Mouse (Mus musculus) heart, postnatal 0 days (tissue): ENCODE results near the gene Slc5a10. TPM values are rescaled to one million over a fixed set of nuclear protein-coding genes. Genes with fewer than 3 reads are reported as not detected.
"Not testable (repeated sequence)": the region's sequence is repeated elsewhere in the genome, so short reads cannot be mapped to it uniquely, and the experiment has no call there.

Experiments used
- ATAC-seq: fragments of 200-750 bp; cut with Nextera tagmentation; 2 replicates; pipeline ENCODE4 v1.8.0; 2017; ENCODE audit warnings: low read depth, moderate number of reproducible peaks, moderate library complexity; ENCODE audit not compliant: insufficient read depth
- DNase-seq: peaks from one replicate; pipeline ENCODE4 v3.0.0-alpha.2; 2016; ENCODE audit warnings: low spot score
- H3K27ac ChIP-seq: fragments of 300-500 bp; sonication (generic); 2 replicates; pipeline ENCODE4 v1.5.1; 2014; ENCODE audit warnings: low read depth, mild to moderate bottlenecking
- H3K27me3 ChIP-seq: fragments of 300-500 bp; sonication (generic); 2 replicates; pipeline ENCODE4 v1.6.1; 2014; ENCODE audit warnings: low read length, mixed read lengths; ENCODE audit not compliant: control insufficient read depth, insufficient read depth
- H3K36me3 ChIP-seq: fragments of 300-500 bp; sonication (generic); replicated peaks from 2 replicates; pipeline ENCODE4 v1.6.1; 2014; ENCODE audit warnings: low read length, mixed read lengths; ENCODE audit not compliant: control insufficient read depth, insufficient read depth
- H3K4me1 ChIP-seq: fragments of 300-500 bp; sonication (generic); 2 replicates; pipeline ENCODE4 v1.6.1; 2014; ENCODE audit warnings: antibody characterized with exemption; ENCODE audit not compliant: control insufficient read depth, insufficient read depth
- H3K4me2 ChIP-seq: fragments of 300-500 bp; sonication (generic); 2 replicates; pipeline ENCODE4 v1.6.1; 2014; ENCODE audit warnings: low read depth, mild to moderate bottlenecking, low read length, moderate library complexity
- H3K4me3 ChIP-seq: fragments of 300-500 bp; sonication (generic); 2 replicates; pipeline ENCODE4 v1.5.1; 2014; ENCODE audit warnings: low read depth, low read length
- H3K9ac ChIP-seq: fragments of 300-500 bp; sonication (generic); replicated peaks from 2 replicates; pipeline ENCODE4 v1.6.1; 2014; ENCODE audit warnings: low read depth, low read length, mixed read lengths
- H3K9me3 ChIP-seq: fragments of 300-500 bp; sonication (generic); replicated peaks from 2 replicates; pipeline ENCODE4 v1.6.1; 2016; ENCODE audit warnings: low read length; ENCODE audit not compliant: control insufficient read depth
- CTCF ChIP-seq: IDR thresholded peaks from 2 replicates; pipeline ENCODE4 v1.5.1; 2016; ENCODE audit warnings: antibody characterized with exemption, control low read depth, low read depth
- EP300 ChIP-seq: IDR thresholded peaks from 2 replicates; pipeline ENCODE4 v1.6.1; 2016; ENCODE audit warnings: antibody characterized with exemption, low read depth
- WGBS: fragments of 180-500 bp; shearing (Covaris S2); extraction: QIAGEN DNeasy Blood & Tissue Kit; methylation state at CpG from one replicate; pipeline ENCODE4 v1.1.7; 2014; 5-methylcytosine and 5-hydroxymethylcytosine counted together
- polyA plus RNA-seq: library from polyadenylated mRNA; unstranded; fragments of >200 nt; fragmentation: Nextera tagmentation; extraction: Ambion mirVana; gene quantifications from 2 replicates; pipeline ENCODE4 v1.2.1, GENCODE M21; 2015
- total RNA-seq: library from RNA; depleted of rRNA; stranded (reverse); fragments of >200 nt; gene quantifications from 2 replicates; pipeline ENCODE4 v1.2.3, GENCODE M21; 2014; ENCODE audit warnings: low replicate concordance; rRNA removed

The Slc5a10 gene
- total and polyA plus RNA-seq, 2 experiments from 2014 or later: not detected

GRCm38 (mm10) chr11:61637856-61638255 is 82.8 kb downstream of the Slc5a10 start:
- Histone ChIP-seq H3K4me2 (no peak overlapping the region), H3K27ac (no peak overlapping the region), H3K4me1 (no peaks in the 10 kb centered on the region), H3K4me3 (no peak overlapping the region), H3K9ac (no peak overlapping the region), H3K27me3 (0 out of 2 replicates have a peak, but pooled peaks cover 3% of the 10 kb centered on the region), H3K9me3 (no peaks in the 10 kb centered on the region), H3K36me3 (no peaks in the 10 kb centered on the region)
- DNase-seq: no peak
- 69% methylated on average over 3 of the region's 3 CpGs for WGBS
- no peak for ATAC-seq
- no peak for TF ChIP-seq EP300
- no peak for TF ChIP-seq CTCF

DNA sequence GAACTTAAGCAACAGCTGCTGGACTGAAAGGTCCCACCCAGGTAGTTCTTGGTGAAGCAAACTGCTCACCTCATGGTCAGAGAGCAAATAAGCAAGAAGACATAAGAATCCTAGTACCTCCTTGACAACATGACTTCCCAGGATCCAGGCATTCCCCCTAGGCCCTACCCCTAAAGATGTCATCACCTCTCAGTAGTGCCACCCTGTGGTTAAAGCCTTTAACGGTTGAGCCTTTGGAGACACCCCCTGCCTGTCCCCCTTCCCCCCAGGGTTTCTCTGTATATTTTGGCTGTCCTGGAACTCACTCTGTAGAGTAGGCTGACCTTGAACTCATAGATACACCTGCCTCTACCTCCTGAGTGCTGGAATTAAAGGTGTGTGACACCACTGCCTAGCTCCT is 83.2 kb downstream of the Slc5a10 start:
- DNase-seq: no peak
- no peak overlapping the region for H3K4me3 ChIP-seq
- H3K9ac ChIP-seq: no peak overlapping the region
- no peak for ATAC-seq
- no peaks in the 10 kb centered on the region for H3K4me1 ChIP-seq
- no peaks in the 10 kb centered on the region for H3K36me3 ChIP-seq
- TF ChIP-seq CTCF: 0 out of 2 replicates have a peak, but pooled peaks have one; percentile 8
- no peak for TF ChIP-seq EP300
- H3K27ac ChIP-seq: no peak overlapping the region
- 39% methylated on average over 1 of the region's 1 CpGs for WGBS
- H3K27me3 ChIP-seq: 0 out of 2 replicates have a peak, but pooled peaks cover 3% of the 10 kb centered on the region
- no peak overlapping the region for H3K4me2 ChIP-seq
- H3K9me3 ChIP-seq: no peaks in the 10 kb centered on the region

- WGBS: 97% methylated on average over 3 of the region's 4 CpGs
- not testable (repeated sequence) for H3K9ac ChIP-seq, H3K4me3 ChIP-seq, DNase-seq, H3K27me3 ChIP-seq, H3K9me3 ChIP-seq, H3K4me1 ChIP-seq, H3K27ac ChIP-seq, H3K4me2 ChIP-seq, H3K36me3 ChIP-seq, ATAC-seq
Measured at GRCm38 (mm10) chr11:61636309-61636708, 84.3 kb downstream of the Slc5a10 start.

GRCm38 (mm10) chr11:61629621-61630020 is 91.0 kb downstream of the Slc5a10 start:
- 46% methylated on average over 3 of the region's 3 CpGs for WGBS
- DNase-seq (no peak), ATAC-seq (no peak)
- H3K4me3 ChIP-seq: no peak overlapping the region
- H3K9me3 ChIP-seq: no peaks in the 10 kb centered on the region
- no peak for TF ChIP-seq EP300
- TF ChIP-seq CTCF: peak; percentile 45
- H3K4me1 ChIP-seq: no peaks in the 10 kb centered on the region
- no peak overlapping the region for H3K4me2 ChIP-seq
- no peak overlapping the region for H3K9ac ChIP-seq
- H3K27me3 ChIP-seq: no peaks in the 10 kb centered on the region
- H3K36me3 ChIP-seq: no peaks in the 10 kb centered on the region
- no peak overlapping the region for H3K27ac ChIP-seq

- Histone ChIP-seq H3K9me3 (peaks cover 4% of the 10 kb centered on the region; the same call in 1 of the 2 replicates), H3K27ac (no peak overlapping the region), H3K4me3 (no peak overlapping the region), H3K9ac (no peak overlapping the region), H3K27me3 (no peaks in the 10 kb centered on the region), H3K4me1 (no peaks in the 10 kb centered on the region), H3K36me3 (no peaks in the 10 kb centered on the region), H3K4me2 (no peak overlapping the region)
- DNase-seq: no peak
- ATAC-seq: no peak
- 82% methylated on average over 1 of the region's 1 CpGs for WGBS
- TF ChIP-seq EP300 (no peak), CTCF (no peak)
Measured at GRCm38 (mm10) chr11:61626509-61626908, 94.1 kb downstream of the Slc5a10 start.

DNA sequence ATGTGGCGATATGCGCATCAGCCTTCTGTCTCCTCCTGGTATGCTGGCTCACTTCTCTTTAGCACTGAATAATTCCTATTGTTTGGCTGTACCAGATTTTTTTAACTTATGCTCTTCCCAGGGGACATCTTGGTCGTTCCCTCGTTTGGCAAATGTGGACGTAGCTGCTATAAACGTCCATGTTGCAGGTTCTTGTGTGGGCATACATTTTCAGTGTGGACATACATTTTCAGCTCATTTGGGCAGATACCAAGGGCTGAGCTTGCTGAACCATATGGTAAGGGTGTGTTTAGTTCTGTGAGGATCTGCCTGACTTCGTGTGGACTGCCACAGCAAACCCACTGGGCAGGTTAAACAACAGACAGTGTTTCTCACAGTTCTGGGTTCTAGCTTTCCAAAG is 95.5 kb downstream of the Slc5a10 start:
- no peaks in the 10 kb centered on the region; the same call in 1 of the 2 replicates for H3K4me1 ChIP-seq
- peaks cover 4% of the 10 kb centered on the region; the same call in 1 of the 2 replicates for H3K9me3 ChIP-seq
- H3K9ac ChIP-seq: no peak overlapping the region
- no peak overlapping the region for H3K4me2 ChIP-seq
- TF ChIP-seq EP300 (no peak), CTCF (no peak)
- no peaks in the 10 kb centered on the region for H3K27me3 ChIP-seq
- 72% methylated on average over 7 of the region's 7 CpGs for WGBS
- no peak for DNase-seq
- ATAC-seq: no peak
- no peak overlapping the region for H3K27ac ChIP-seq
- no peak overlapping the region for H3K4me3 ChIP-seq
- no peaks in the 10 kb centered on the region for H3K36me3 ChIP-seq

Other genes starting within 250 kb of the Slc5a10 start
- gene Mfap4, start 235.4 kb downstream of the Slc5a10 start, total RNA-seq: 34.1 and 54.5 TPM in 2 replicates
- 39.1 and 51.0 TPM in 2 replicates for gene Mfap4, start 235.4 kb downstream of the Slc5a10 start, polyA plus RNA-seq
- 19.7 and 33.5 TPM in 2 replicates for gene Mapk7, start 226.4 kb downstream of the Slc5a10 start, total RNA-seq
- 12.0 and 12.5 TPM in 2 replicates for gene Mapk7, start 226.4 kb downstream of the Slc5a10 start, polyA plus RNA-seq
- gene B9d1, start 215.7 kb downstream of the Slc5a10 start, total RNA-seq: 11.6 and 34.6 TPM in 2 replicates
- gene B9d1, start 215.7 kb downstream of the Slc5a10 start, polyA plus RNA-seq: 6.5 TPM in 2 replicates
- gene Epn2, start 141.1 kb downstream of the Slc5a10 start, total RNA-seq: 21.3 and 43.9 TPM in 2 replicates
- 16.3 and 19.3 TPM in 2 replicates for gene Epn2, start 141.1 kb downstream of the Slc5a10 start, polyA plus RNA-seq
- gene Grap, start 67.6 kb downstream of the Slc5a10 start, total RNA-seq: 4.3 and 10.1 TPM in 2 replicates
- gene Grap, start 67.6 kb downstream of the Slc5a10 start, polyA plus RNA-seq: 10.3 and 11.0 TPM in 2 replicates
- 0.62 and 2.6 TPM in 2 replicates for gene Fam83g, start 36.7 kb downstream of the Slc5a10 start, total RNA-seq
- gene Fam83g, start 36.7 kb downstream of the Slc5a10 start, polyA plus RNA-seq: 0.15 and 0.18 TPM in 2 replicates
- gene Prpsap2, start 41.3 kb upstream of the Slc5a10 start, total RNA-seq: 9.8 and 10.4 TPM in 2 replicates
- 9.8 and 11.0 TPM in 2 replicates for gene Prpsap2, start 41.3 kb upstream of the Slc5a10 start, polyA plus RNA-seq
- 33.8 and 41.0 TPM in 2 replicates for gene Ulk2, start 134.2 kb upstream of the Slc5a10 start, total RNA-seq
- gene Ulk2, start 134.2 kb upstream of the Slc5a10 start, polyA plus RNA-seq: 8.6 and 9.2 TPM in 2 replicates
- 8.7 and 25.7 TPM in 2 replicates for gene Akap10, start 209.4 kb upstream of the Slc5a10 start, total RNA-seq
- 8.8 and 9.0 TPM in 2 replicates for gene Akap10, start 209.4 kb upstream of the Slc5a10 start, polyA plus RNA-seq
- gene Specc1, start 235.9 kb upstream of the Slc5a10 start, total RNA-seq: 5.8 and 8.4 TPM in 2 replicates
- 4.7 and 5.2 TPM in 2 replicates for gene Specc1, start 235.9 kb upstream of the Slc5a10 start, polyA plus RNA-seq